Mouse (Mus musculus) limb, embryonic 12.5 days (tissue): Measurements from ENCODE around the gene Stk10. TPM values are rescaled to one million over a fixed set of nuclear protein-coding genes. Genes with fewer than 3 reads are reported as not detected.

Experiments used
- ATAC-seq: fragments of 200-750 bp; cut with Nextera tagmentation; 2 replicates; pipeline ENCODE4 v1.8.0; 2017; ENCODE audit warnings: low read depth, moderate TSS enrichment; ENCODE audit not compliant: insufficient number of reproducible peaks, insufficient read depth, low FRiP score, low TSS enrichment
- H3K27ac ChIP-seq: fragments of 300-500 bp; sonication (generic); 2 replicates; pipeline ENCODE4 v1.5.1; 2016; ENCODE audit warnings: mild to moderate bottlenecking, moderate library complexity
- H3K27me3 ChIP-seq: fragments of 300-500 bp; sonication (generic); 2 replicates; pipeline ENCODE4 v1.6.1; 2016; ENCODE audit warnings: mild to moderate bottlenecking, moderate library complexity
- H3K36me3 ChIP-seq: fragments of 300-500 bp; sonication (generic); 2 replicates; pipeline ENCODE4 v1.6.1; 2016; ENCODE audit warnings: mild to moderate bottlenecking, moderate library complexity
- H3K4me1 ChIP-seq: fragments of 300-500 bp; sonication (generic); replicated peaks from 2 replicates; pipeline ENCODE4 v1.6.1; 2016
- H3K4me2 ChIP-seq: fragments of 300-500 bp; sonication (generic); 2 replicates; pipeline ENCODE4 v1.6.1; 2016; ENCODE audit warnings: mild to moderate bottlenecking, moderate library complexity
- H3K4me3 ChIP-seq: fragments of 300-500 bp; sonication (generic); replicated peaks from 2 replicates; pipeline ENCODE4 v1.5.1; 2016; ENCODE audit warnings: mild to moderate bottlenecking
- H3K9ac ChIP-seq: fragments of 300-500 bp; sonication (generic); replicated peaks from 2 replicates; pipeline ENCODE4 v1.6.1; 2016; ENCODE audit warnings: mild to moderate bottlenecking, moderate library complexity
- H3K9me3 ChIP-seq: fragments of 300-500 bp; sonication (generic); 2 replicates; pipeline ENCODE4 v1.6.1; 2016; ENCODE audit warnings: mild to moderate bottlenecking, moderate library complexity
- WGBS: fragments of 180-500 bp; shearing (Covaris S2); methylation state at CpG from one replicate; pipeline ENCODE4 v1.1.7; 2016; 5-methylcytosine and 5-hydroxymethylcytosine counted together
- polyA plus RNA-seq: library from polyadenylated mRNA; unstranded; fragments of >200 nt; fragmentation: Nextera tagmentation; extraction: Ambion mirVana; gene quantifications from 2 replicates; pipeline ENCODE4 v1.2.1, GENCODE M21; 2016

The Stk10 gene
- polyA plus RNA-seq, 1 experiment from 2014 or later = 2.6 TPM

GRCm38 (mm10) chr11:32530151-32530550 lies 3.0 kb upstream of the Stk10 start:
- Histone ChIP-seq H3K9ac (no peak overlapping the region), H3K36me3 (peaks cover 5% of the 10 kb centered on the region; the same call in 1 of the 2 replicates), H3K4me1 (peaks cover 14% of the 10 kb centered on the region; the same call in 1 of the 2 replicates), H3K9me3 (no peaks in the 10 kb centered on the region), H3K27me3 (peaks cover 43% of the 10 kb centered on the region), H3K27ac (no peak overlapping the region), H3K4me2 (no peak overlapping the region), H3K4me3 (no peak overlapping the region)
- WGBS = 83% methylated on average over 1 of the region's 1 CpGs
- no peak for ATAC-seq

GRCm38 (mm10) chr11:32531871-32532764 lies 987 bp upstream of the Stk10 start, which contains the start of gene Efcab9:
Gene Efcab9, minus strand, starts transcription at chr11:32532081.
- Histone ChIP-seq H3K4me1 (peaks cover 14% of the 10 kb centered on the region; the same call in 1 of the 2 replicates), H3K36me3 (no peaks in the 10 kb centered on the region), H3K4me3 (peak within 1 kb of the TSS; percentile 71), H3K9me3 (no peaks in the 10 kb centered on the region), H3K27me3 (peaks cover 43% of the 10 kb centered on the region), H3K27ac (no peak within 1 kb of the TSS), H3K9ac (peak within 1 kb of the TSS; percentile 67), H3K4me2 (peak within 1 kb of the TSS; percentile 97)
- no peak for ATAC-seq
- 6% methylated on average over 33 of the region's 33 CpGs for WGBS

- peak overlapping the region; percentile 67 for H3K9ac ChIP-seq
- peak overlapping the region; percentile 71 for H3K4me3 ChIP-seq
- peak; percentile 45; the same call in 1 of the 2 replicates for ATAC-seq
- H3K36me3 ChIP-seq = no peaks in the 10 kb centered on the region
- H3K27ac ChIP-seq = no peak overlapping the region
- no peaks in the 10 kb centered on the region for H3K9me3 ChIP-seq
- H3K27me3 ChIP-seq = peaks cover 43% of the 10 kb centered on the region
- H3K4me2 ChIP-seq = peak overlapping the region; percentile 97
- WGBS = 1% methylated on average over 24 of the region's 24 CpGs
- H3K4me1 ChIP-seq = peaks cover 21% of the 10 kb centered on the region; the same call in 1 of the 2 replicates
These were observed 567 bp downstream of the Stk10 start for GRCm38 (mm10) chr11:32533482-32534261.

- no peak for ATAC-seq
- H3K4me1 ChIP-seq = peaks cover 22% of the 10 kb centered on the region; the same call in 1 of the 2 replicates
- WGBS = 75% methylated on average over 7 of the region's 7 CpGs
These were observed 1.5 kb downstream of the Stk10 start for GRCm38 (mm10) chr11:32534453-32535075.

GRCm38 (mm10) chr11:32535646-32536045 lies 2.5 kb downstream of the Stk10 start:
- no peak overlapping the region for H3K4me2 ChIP-seq
- no peak overlapping the region for H3K4me3 ChIP-seq
- H3K27me3 ChIP-seq = peaks cover 37% of the 10 kb centered on the region
- H3K27ac ChIP-seq = no peak overlapping the region
- H3K9ac ChIP-seq = no peak overlapping the region
- H3K36me3 ChIP-seq = no peaks in the 10 kb centered on the region
- H3K4me1 ChIP-seq = peaks cover 22% of the 10 kb centered on the region; the same call in 1 of the 2 replicates
- ATAC-seq = no peak
- no peaks in the 10 kb centered on the region for H3K9me3 ChIP-seq
- WGBS = 92% methylated on average over 4 of the region's 4 CpGs

More at GRCm38 (mm10) chr11:32534453-32535075, 1.5 kb downstream of the Stk10 start:
- Histone ChIP-seq H3K4me2 (peak overlapping the region; percentile 97), H3K9me3 (no peaks in the 10 kb centered on the region), H3K27me3 (peaks cover 43% of the 10 kb centered on the region), H3K27ac (no peak overlapping the region), H3K36me3 (no peaks in the 10 kb centered on the region), H3K4me3 (peak overlapping the region; percentile 71; the same call in 1 of the 2 replicates), H3K9ac (no peak overlapping the region)

GRCm38 (mm10) chr11:32536954-32537353 lies 3.8 kb downstream of the Stk10 start:
- ATAC-seq = no peak

GRCm38 (mm10) chr11:32538435-32538834 lies 5.3 kb downstream of the Stk10 start:
- Histone ChIP-seq H3K4me2 (no peak overlapping the region), H3K36me3 (no peaks in the 10 kb centered on the region), H3K4me3 (no peak overlapping the region), H3K27me3 (peaks cover 16% of the 10 kb centered on the region), H3K9ac (no peak overlapping the region), H3K27ac (0 out of 2 replicates have a peak overlapping the region, but pooled peaks have one; percentile 8), H3K4me1 (peaks cover 24% of the 10 kb centered on the region), H3K9me3 (no peaks in the 10 kb centered on the region)
- ATAC-seq = no peak
- 72% methylated on average over 6 of the region's 6 CpGs for WGBS

More at GRCm38 (mm10) chr11:32536954-32537353, 3.8 kb downstream of the Stk10 start:
- Histone ChIP-seq H3K9ac (no peak overlapping the region), H3K4me3 (no peak overlapping the region), H3K27ac (no peak overlapping the region), H3K36me3 (no peaks in the 10 kb centered on the region), H3K9me3 (no peaks in the 10 kb centered on the region), H3K4me1 (peaks cover 17% of the 10 kb centered on the region; the same call in 1 of the 2 replicates), H3K4me2 (no peak overlapping the region), H3K27me3 (peaks cover 24% of the 10 kb centered on the region)
- 66% methylated on average over 7 of the region's 7 CpGs for WGBS

GRCm38 (mm10) chr11:32538846-32539245 lies 5.7 kb downstream of the Stk10 start:
- no peak for ATAC-seq
- Histone ChIP-seq H3K27me3 (peaks cover 13% of the 10 kb centered on the region), H3K27ac (0 out of 2 replicates have a peak overlapping the region, but pooled peaks have one; percentile 8), H3K4me1 (peaks cover 20% of the 10 kb centered on the region), H3K9me3 (no peaks in the 10 kb centered on the region), H3K9ac (no peak overlapping the region), H3K4me2 (no peak overlapping the region), H3K36me3 (no peaks in the 10 kb centered on the region), H3K4me3 (no peak overlapping the region)
- 88% methylated on average over 4 of the region's 4 CpGs for WGBS

GRCm38 (mm10) chr11:32539717-32540116 lies 6.6 kb downstream of the Stk10 start:
- no peak overlapping the region for H3K4me2 ChIP-seq
- WGBS = 80% methylated on average over 7 of the region's 7 CpGs
- H3K4me3 ChIP-seq = no peak overlapping the region

GRCm38 (mm10) chr11:32540463-32540862 lies 7.4 kb downstream of the Stk10 start:
- 75% methylated on average over 6 of the region's 6 CpGs for WGBS
- no peak overlapping the region for H3K4me2 ChIP-seq
- H3K27me3 ChIP-seq = no peaks in the 10 kb centered on the region
- ATAC-seq = no peak
- H3K9ac ChIP-seq = no peak overlapping the region
- no peak overlapping the region for H3K27ac ChIP-seq
- no peaks in the 10 kb centered on the region for H3K36me3 ChIP-seq
- peaks cover 15% of the 10 kb centered on the region for H3K4me1 ChIP-seq
- H3K4me3 ChIP-seq = no peak overlapping the region
- no peaks in the 10 kb centered on the region for H3K9me3 ChIP-seq

More at GRCm38 (mm10) chr11:32539717-32540116, 6.6 kb downstream of the Stk10 start:
- Histone ChIP-seq H3K36me3 (no peaks in the 10 kb centered on the region), H3K9me3 (no peaks in the 10 kb centered on the region), H3K4me1 (peaks cover 15% of the 10 kb centered on the region), H3K9ac (no peak overlapping the region), H3K27me3 (peaks cover 5% of the 10 kb centered on the region), H3K27ac (no peak overlapping the region)
- ATAC-seq = no peak
